Mouse (Mus musculus) liver, postnatal 0 days (tissue): ENCODE results near the gene Akr1b8.

Source experiments
- CTCF ChIP-seq: sonication (generic); IDR thresholded peaks from 2 replicates; pipeline ENCODE4 v1.5.1; 2016; ENCODE audit warnings: antibody characterized with exemption, low read depth
- EP300 ChIP-seq: IDR thresholded peaks from 2 replicates; pipeline ENCODE4 v1.6.1; 2016; ENCODE audit warnings: antibody characterized with exemption, low read depth, mild to moderate bottlenecking

DNA sequence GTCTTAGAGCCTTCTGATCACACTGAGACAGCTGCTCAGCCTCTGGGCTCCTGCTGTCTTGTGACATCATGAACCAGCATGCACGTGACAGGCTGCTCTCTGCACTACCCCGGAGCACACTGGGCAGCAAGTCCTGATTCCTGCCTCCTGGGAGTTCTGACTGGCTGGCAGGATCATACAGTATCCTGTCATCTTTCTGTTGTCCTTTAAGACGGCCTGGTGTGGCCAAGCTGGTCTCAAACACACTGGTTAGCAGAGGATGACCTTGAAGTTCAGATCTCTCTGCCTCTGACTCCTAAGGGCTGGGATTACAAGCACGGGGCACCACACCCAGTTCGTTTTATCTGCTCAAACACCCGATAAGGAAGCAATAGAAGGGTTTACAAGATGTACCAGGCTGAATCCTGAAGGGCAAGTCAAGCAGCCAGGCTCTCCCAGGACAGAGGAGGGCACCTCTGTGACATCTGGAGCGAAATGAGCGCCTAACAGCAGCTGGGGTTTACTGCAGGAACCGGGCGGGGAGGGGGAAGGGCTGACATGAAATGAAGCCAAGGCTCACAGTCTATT is 49.2 kb upstream of the Akr1b8 start:
- no peak for TF ChIP-seq EP300
- no peak for TF ChIP-seq CTCF
